Mouse (Mus musculus): Measurements from ENCODE around the gene Flt3. TPM values are rescaled to one million over a fixed set of nuclear protein-coding genes. Genes with fewer than 3 reads are reported as not detected.

Flt3 gene
- polyA plus RNA-seq, 1 experiment, result not detected

DNA sequence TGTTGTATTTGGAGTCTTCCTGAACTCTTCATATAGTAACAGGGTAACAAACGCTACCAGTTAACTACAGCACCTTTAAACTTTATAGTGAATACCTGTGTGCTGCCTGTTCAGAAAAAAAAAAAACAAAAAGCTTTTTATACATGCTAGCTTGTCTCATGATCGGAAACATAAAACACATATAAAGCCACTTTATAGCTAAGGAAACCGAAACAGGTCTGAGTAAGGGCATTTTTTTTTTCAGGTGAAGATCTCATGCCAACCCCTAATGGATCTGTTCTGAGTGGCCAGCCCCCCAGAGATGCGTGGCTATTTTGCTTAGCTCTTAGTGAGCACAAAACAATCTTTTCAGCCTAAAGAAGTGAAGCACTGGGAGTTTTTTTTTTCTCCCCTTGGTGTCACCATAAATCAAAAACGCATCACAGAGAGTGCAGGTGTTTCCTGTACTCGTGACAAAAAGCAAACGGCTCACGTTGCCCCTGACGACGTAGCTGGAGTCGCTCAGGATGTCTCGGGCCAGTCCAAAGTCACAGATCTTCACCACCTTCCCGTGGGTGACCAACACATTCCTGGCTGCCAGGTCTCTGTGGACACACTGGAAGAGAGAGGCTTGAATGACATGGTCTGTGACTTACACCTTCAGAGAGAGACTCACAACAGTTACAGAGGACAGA is 59.4 kb downstream of the Flt3 start:
- TF ChIP-seq POLR2A (IDR thresholded peaks at IDR 0.05; ENCODE audit: low read depth, low read length) (no peak), CTCF (IDR thresholded peaks at IDR 0.05; ENCODE audit: borderline replicate concordance, insufficient read depth, low read length) (no peak)
- H3K4me3 ChIP-seq (ENCODE audit: insufficient read depth, low read length), result no peak overlapping the region
- H3K4me1 ChIP-seq (ENCODE audit: control insufficient read depth, insufficient read depth, low read length), result no peaks in the 10 kb centered on the region
- H3K27ac ChIP-seq (ENCODE audit: insufficient read depth, low read length), result no peak overlapping the region

DNA sequence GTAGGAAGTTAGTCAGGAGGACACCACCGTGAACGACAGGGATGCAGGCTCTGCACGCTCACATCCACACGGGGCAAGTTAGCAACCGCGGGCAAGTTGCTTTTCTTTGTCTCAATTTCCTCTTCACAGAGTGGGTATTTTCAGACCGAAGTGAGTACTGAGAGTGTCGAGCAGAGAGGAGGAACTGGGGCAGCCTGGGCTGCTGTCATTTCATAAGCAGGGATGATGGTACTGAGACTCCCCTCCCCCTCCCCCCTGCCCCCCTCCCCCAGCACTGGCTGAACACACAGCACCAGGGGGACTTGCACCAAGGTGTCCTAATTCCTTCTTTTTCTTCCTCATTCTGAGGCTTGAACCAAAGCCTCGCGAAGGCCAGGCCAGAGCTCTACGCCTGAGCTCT is 60.7 kb downstream of the Flt3 start:
- Histone ChIP-seq H3K27ac (ENCODE audit: insufficient read depth, low read length) (no peak overlapping the region), H3K4me1 (ENCODE audit: control insufficient read depth, insufficient read depth, low read length) (no peaks in the 10 kb centered on the region), H3K4me3 (ENCODE audit: insufficient read depth, low read length) (no peak overlapping the region)
- TF ChIP-seq CTCF (IDR thresholded peaks at IDR 0.05; ENCODE audit: borderline replicate concordance, insufficient read depth, low read length), result no peak
- TF ChIP-seq POLR2A (IDR thresholded peaks at IDR 0.05; ENCODE audit: low read depth, low read length), result no peak

DNA sequence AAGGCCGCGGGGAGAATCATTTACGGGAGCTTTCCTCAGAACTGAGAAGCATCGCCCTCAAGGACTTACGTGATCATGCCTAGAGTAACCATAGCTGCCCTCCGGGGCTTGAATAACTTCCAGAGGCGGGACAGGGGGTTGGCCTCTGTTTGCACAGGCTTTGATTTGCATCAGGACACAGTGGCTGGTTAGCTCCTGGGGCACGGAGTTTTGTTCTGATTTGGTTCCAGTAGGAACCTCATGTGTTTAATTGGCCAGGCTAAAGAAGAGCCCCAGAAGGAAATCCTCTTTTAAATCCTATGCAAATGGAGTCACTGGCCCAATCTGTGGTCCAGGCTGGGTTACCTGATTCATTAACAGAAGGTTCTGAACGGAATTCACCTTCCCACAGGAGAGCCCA is 61.3 kb downstream of the Flt3 start:
- Histone ChIP-seq H3K4me1 (ENCODE audit: control insufficient read depth, insufficient read depth, low read length) (no peaks in the 10 kb centered on the region), H3K4me3 (ENCODE audit: insufficient read depth, low read length) (no peak overlapping the region), H3K27ac (ENCODE audit: insufficient read depth, low read length) (no peak overlapping the region)
- TF ChIP-seq POLR2A (IDR thresholded peaks at IDR 0.05; ENCODE audit: low read depth, low read length) (no peak), CTCF (IDR thresholded peaks at IDR 0.05; ENCODE audit: borderline replicate concordance, insufficient read depth, low read length) (no peak)

DNA sequence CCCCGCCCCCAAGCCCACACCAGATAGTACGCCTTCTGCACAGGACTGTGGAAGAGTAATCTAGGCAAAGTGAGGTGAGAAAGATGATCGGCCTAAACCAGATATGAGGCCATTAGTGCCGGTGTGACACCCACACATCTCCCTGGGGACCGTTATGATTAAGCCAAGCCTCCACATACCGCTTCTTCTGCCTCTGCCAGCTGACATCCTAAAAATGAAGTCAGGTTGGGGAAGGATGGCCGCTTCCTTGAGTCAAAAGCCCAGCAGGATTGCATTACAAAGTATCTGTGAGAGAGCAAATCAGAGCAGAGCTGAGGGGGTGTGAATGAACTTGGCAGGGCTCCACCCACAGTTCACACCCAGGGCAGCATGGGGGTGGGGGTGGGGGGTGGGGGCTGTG is 67.6 kb downstream of the Flt3 start:
- Histone ChIP-seq H3K4me1 (ENCODE audit: control insufficient read depth, insufficient read depth, low read length) (no peaks in the 10 kb centered on the region), H3K27ac (ENCODE audit: insufficient read depth, low read length) (no peak overlapping the region)
- TF ChIP-seq POLR2A (IDR thresholded peaks at IDR 0.05; ENCODE audit: low read depth, low read length), result no peak
- TF ChIP-seq CTCF (IDR thresholded peaks at IDR 0.05; ENCODE audit: borderline replicate concordance, insufficient read depth, low read length), result no peak

DNA sequence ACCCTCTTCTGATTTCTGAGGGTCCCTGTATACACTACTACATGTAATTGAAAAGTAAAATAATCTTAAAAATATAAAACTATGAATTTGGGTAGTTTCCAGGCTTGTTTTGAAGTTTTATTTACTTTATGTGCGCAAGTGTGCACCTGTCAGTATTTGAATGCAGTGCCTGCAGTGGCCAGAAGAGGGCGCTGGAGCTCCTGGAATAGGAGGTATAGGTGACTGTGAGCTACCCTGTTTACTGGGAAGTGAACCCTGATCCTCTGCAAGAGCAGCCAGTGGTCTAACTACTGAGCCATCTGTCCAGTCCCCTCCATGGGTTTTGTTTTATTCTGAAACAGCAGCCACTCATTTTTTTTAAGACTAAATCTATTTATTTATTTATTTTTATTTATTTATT is 68.7 kb downstream of the Flt3 start:
- no peak overlapping the region for H3K27ac ChIP-seq (ENCODE audit: insufficient read depth, low read length)

More for the DNA sequence above, 67.6 kb downstream of the Flt3 start:
- no peak overlapping the region for H3K4me3 ChIP-seq (ENCODE audit: insufficient read depth, low read length)

DNA sequence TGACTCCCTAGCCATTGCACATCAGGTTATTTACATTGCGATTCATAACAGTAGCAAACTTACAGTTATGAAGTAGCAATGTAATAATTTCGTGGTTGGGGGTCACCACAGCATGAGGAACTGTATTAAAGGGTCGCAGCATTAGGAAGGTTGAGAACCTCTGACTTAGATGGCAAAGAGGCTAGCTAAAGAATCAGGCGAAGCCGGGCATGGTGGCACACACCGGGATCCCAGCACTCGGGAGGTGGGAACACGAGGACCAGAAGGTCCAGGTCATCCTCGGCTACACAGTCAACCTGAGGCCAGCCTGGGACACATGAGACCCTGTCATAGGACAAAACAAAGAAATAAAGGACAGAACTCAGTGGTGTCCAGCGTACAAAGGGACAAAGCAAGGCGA is 70.3 kb downstream of the Flt3 start:
- no peak for TF ChIP-seq CTCF (IDR thresholded peaks at IDR 0.05; ENCODE audit: borderline replicate concordance, insufficient read depth, low read length)
- no peak for TF ChIP-seq POLR2A (IDR thresholded peaks at IDR 0.05; ENCODE audit: low read depth, low read length)
- Histone ChIP-seq H3K4me3 (ENCODE audit: insufficient read depth, low read length) (no peak overlapping the region), H3K27ac (ENCODE audit: insufficient read depth, low read length) (no peak overlapping the region), H3K4me1 (ENCODE audit: control insufficient read depth, insufficient read depth, low read length) (no peaks in the 10 kb centered on the region)

More for the DNA sequence above, 68.7 kb downstream of the Flt3 start:
- peak; percentile 54; the same call in 1 of the 2 replicates for TF ChIP-seq CTCF (IDR thresholded peaks at IDR 0.05; ENCODE audit: borderline replicate concordance, insufficient read depth, low read length)
- no peak for TF ChIP-seq POLR2A (IDR thresholded peaks at IDR 0.05; ENCODE audit: low read depth, low read length)
- no peaks in the 10 kb centered on the region for H3K4me1 ChIP-seq (ENCODE audit: control insufficient read depth, insufficient read depth, low read length)
- H3K4me3 ChIP-seq (ENCODE audit: insufficient read depth, low read length), result no peak overlapping the region

DNA sequence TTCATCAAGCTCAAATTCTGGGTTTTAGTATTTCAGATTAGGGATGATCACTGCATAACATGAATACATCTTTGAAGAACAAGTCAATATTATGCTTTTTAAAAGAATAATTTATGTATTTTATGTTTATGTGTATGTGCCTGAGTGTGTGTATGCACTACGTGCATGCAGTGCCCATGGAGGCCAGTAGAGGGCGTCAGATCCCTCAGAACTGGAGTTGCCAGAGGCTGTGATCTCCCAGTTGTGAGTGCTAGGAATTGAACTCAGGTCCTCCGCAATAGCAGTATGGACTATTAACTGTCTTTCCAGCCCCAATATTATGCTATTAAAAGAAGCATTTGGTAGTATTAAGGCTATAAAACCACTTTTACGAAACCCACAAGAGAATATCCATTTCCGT is 72.7 kb downstream of the Flt3 start:
- Histone ChIP-seq H3K4me1 (ENCODE audit: control insufficient read depth, insufficient read depth, low read length) (no peaks in the 10 kb centered on the region), H3K27ac (ENCODE audit: insufficient read depth, low read length) (no peak overlapping the region), H3K4me3 (ENCODE audit: insufficient read depth, low read length) (no peak overlapping the region)
- no peak for TF ChIP-seq CTCF (IDR thresholded peaks at IDR 0.05; ENCODE audit: borderline replicate concordance, insufficient read depth, low read length)
- no peak for TF ChIP-seq POLR2A (IDR thresholded peaks at IDR 0.05; ENCODE audit: low read depth, low read length)

DNA sequence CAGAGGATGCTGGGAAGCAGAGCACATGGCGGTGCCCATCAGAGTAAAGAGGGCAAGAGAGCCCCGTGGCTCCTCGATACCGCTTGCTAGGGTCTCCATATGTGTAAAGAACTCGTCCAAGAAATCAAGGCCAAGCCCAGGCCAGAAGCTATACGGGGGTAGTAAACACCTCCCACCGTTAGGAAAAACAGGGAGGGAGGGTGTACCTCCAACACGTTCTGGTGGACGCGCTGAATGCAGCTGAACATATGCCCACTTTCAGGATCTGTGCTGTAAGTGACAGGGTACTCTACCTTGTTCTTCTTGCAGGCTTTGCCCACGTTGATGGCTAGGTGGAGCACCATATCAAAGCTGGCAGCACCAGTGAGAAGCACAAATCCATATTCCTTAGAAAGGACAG is 74.4 kb downstream of the Flt3 start:
- TF ChIP-seq POLR2A (IDR thresholded peaks at IDR 0.05; ENCODE audit: low read depth, low read length), result no peak
- TF ChIP-seq CTCF (IDR thresholded peaks at IDR 0.05; ENCODE audit: borderline replicate concordance, insufficient read depth, low read length), result no peak
- Histone ChIP-seq H3K4me1 (ENCODE audit: control insufficient read depth, insufficient read depth, low read length) (no peaks in the 10 kb centered on the region), H3K27ac (ENCODE audit: insufficient read depth, low read length) (no peak overlapping the region), H3K4me3 (ENCODE audit: insufficient read depth, low read length) (no peak overlapping the region)

DNA sequence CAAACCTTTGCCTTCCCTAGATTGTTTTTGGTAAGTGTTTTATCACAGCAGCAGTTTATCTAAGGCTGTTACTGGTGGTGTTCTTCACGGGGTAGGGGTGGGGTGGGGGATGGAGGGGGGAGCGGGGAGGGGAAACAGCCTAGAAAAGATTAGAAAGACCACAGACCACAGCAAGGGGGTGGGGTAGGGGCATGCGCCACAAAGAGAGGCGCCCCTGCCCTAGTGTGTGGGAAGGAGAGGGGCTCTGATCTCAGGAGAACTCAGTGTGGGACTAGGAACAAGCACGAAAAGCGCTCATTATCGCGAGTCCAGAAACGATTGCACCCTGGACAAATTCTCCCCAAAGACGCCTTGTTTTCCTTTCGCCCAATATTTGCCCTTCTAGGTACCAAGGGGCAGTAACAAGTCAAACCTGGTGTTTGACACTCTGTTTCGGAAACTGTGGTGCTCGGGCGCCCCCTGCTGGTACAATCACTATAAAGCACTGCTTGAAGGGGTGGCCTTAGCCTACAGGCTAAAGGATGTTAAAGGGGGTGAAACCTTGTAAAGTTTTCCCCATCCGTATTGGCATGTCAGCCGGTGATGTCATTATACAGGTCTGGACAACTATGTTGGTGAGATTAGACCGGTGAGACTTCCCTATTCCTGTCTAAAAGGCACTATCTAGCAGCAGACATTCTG is 76.9 kb downstream of the Flt3 start:
- H3K4me1 ChIP-seq (ENCODE audit: control insufficient read depth, insufficient read depth, low read length), result no peaks in the 10 kb centered on the region
- no peak overlapping the region for H3K4me3 ChIP-seq (ENCODE audit: insufficient read depth, low read length)
- H3K27ac ChIP-seq (ENCODE audit: insufficient read depth, low read length), result no peak overlapping the region
- TF ChIP-seq CTCF (IDR thresholded peaks at IDR 0.05; ENCODE audit: borderline replicate concordance, insufficient read depth, low read length), result peak; percentile 58
- no peak for TF ChIP-seq POLR2A (IDR thresholded peaks at IDR 0.05; ENCODE audit: low read depth, low read length)

DNA sequence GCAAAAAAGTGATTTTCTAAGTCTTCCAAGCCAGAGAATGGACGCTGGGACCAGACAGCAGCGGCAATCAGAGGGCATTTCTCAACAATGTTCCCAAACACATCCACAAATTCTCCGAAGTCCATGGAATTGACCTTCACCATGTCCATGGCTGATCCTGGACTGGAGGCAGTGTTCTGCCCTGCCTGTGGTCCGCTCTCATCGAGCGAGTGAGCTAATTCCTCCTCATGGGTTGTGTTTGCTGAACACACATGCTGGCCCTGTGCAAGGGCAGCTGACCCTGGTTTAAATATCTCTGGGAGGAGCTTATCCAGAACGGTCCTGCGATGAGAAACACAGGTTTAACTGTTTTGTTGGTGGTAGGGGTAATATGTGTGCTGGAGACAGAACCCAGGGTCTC is 78.1 kb downstream of the Flt3 start, which contains the start of gene Urad:
TSS of gene Urad (minus strand) at position 258 of the 400 bp plus-strand sequence.
- H3K27ac ChIP-seq (ENCODE audit: insufficient read depth, low read length), result no peak within 1 kb of the TSS
- no peak for TF ChIP-seq CTCF (IDR thresholded peaks at IDR 0.05; ENCODE audit: borderline replicate concordance, insufficient read depth, low read length)
- TF ChIP-seq POLR2A (IDR thresholded peaks at IDR 0.05; ENCODE audit: low read depth, low read length), result no peak
- no peak within 1 kb of the TSS for H3K4me3 ChIP-seq (ENCODE audit: insufficient read depth, low read length)
- no peaks in the 10 kb centered on the region for H3K4me1 ChIP-seq (ENCODE audit: control insufficient read depth, insufficient read depth, low read length)

All from embryonic fibroblast, embryonic 13.5 days (primary cell).